Mouse (Mus musculus): ENCODE results near the gene Pfkm. TPM values are rescaled to one million over a fixed set of nuclear protein-coding genes. Genes with fewer than 3 reads are reported as not detected.

Pfkm gene
- polyA plus RNA-seq, 1 experiment from 2014 or later: 31.7 TPM

DNA sequence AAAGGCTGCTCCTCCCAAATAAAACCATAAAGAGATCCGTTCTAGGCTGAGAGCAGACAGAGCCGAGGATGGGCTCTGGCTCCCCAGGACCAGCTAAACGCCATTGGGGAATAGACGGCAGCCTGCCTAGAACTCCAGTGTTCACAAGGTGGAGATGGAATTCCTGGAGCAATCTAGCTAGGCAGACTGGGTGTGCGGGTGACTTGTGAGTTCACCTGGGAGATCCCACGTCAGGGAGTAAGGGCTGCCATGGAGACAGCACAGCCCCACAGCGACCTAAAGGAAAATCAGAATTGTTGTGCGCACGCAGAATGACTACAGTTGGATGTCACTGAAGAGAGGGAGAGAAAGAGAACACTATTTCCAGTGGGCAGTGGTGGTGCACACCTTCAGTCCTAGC lies 23.9 kb upstream of the Pfkm start:
- H3K9ac ChIP-seq (ENCODE audit: low read depth, low read length): no peak overlapping the region
- peaks cover 18% of the 10 kb centered on the region for H3K36me3 ChIP-seq (ENCODE audit: control insufficient read depth, insufficient read depth, low read length)
- H3K4me1 ChIP-seq (ENCODE audit: control insufficient read depth, insufficient read depth, low read length): no peaks in the 10 kb centered on the region
- H3K9me3 ChIP-seq (ENCODE audit: control insufficient read depth, low read length): no peaks in the 10 kb centered on the region
- no peak overlapping the region for H3K4me3 ChIP-seq (ENCODE audit: low read length)
- no peak overlapping the region for H3K4me2 ChIP-seq (ENCODE audit: low read depth, low read length)
- WGBS: 87% methylated on average over 9 of the region's 9 CpGs
- no peak for ATAC-seq
- H3K27me3 ChIP-seq (replicated peaks; ENCODE audit: control insufficient read depth, insufficient read depth, low read length): no peaks in the 10 kb centered on the region
- no peak overlapping the region for H3K27ac ChIP-seq (ENCODE audit: low read length)

DNA sequence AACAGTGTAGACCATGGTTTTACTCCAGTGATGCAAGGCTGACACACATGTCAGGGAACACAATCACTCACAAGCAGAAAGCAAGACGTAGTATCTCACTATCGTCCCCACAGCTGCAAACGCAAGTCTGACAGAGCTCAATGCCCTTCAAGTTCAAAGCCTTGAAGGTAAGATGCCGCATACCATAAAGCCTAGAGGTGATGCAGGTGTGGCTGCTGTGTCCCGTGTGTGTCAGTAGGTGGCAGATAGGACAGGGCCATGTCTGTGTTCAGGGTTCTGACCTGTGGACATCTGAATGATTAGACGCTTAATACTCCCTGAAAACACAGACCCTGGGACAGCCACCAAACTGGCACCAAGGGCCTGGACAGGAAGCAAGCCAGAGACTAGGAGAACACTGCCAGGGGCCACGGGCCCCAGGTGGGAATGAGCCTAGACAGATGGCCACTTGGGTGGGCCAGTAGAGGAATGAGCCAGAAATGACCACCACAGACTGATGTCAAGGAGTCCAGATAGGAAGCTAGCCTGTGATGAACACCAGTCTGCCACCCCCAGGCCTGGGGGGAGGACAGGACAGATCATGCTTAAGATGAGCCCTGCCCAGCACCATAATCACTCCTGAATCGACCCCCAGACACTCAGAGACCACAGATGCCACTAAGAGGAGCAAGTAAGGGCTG lies 22.7 kb upstream of the Pfkm start:
- no peak overlapping the region for H3K4me2 ChIP-seq (ENCODE audit: low read depth, low read length)
- no peaks in the 10 kb centered on the region for H3K4me1 ChIP-seq (ENCODE audit: control insufficient read depth, insufficient read depth, low read length)
- no peak for ATAC-seq
- no peak overlapping the region for H3K9ac ChIP-seq (ENCODE audit: low read depth, low read length)
- H3K36me3 ChIP-seq (ENCODE audit: control insufficient read depth, insufficient read depth, low read length): peaks cover 18% of the 10 kb centered on the region
- H3K27me3 ChIP-seq (replicated peaks; ENCODE audit: control insufficient read depth, insufficient read depth, low read length): no peaks in the 10 kb centered on the region
- no peaks in the 10 kb centered on the region for H3K9me3 ChIP-seq (ENCODE audit: control insufficient read depth, low read length)
- H3K27ac ChIP-seq (ENCODE audit: low read length): no peak overlapping the region
- no peak overlapping the region for H3K4me3 ChIP-seq (ENCODE audit: low read length)
- WGBS: 85% methylated on average over 8 of the region's 8 CpGs

DNA sequence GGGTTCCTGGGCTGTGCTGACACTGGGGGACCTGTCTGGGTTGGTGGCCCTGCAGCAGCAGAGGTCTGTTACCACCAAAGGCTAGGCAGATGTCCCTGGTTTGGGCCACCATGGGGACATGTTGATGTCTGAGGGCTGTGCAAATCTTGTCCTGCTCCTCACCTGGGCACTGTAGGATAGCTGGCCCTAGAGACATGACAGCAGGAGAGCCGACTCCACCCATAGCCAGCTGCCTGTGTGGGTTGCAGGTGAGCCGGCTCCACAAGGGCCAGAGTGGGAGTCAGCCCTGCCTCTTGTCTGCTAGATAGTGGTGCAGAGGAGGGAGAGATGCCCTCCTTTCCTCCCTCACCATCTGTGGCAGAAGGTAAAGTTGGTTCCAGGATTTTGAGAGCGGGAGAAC lies 22.0 kb upstream of the Pfkm start:
- WGBS: 82% methylated on average over 3 of the region's 3 CpGs
- Histone ChIP-seq H3K36me3 (ENCODE audit: control insufficient read depth, insufficient read depth, low read length) (peaks cover 15% of the 10 kb centered on the region), H3K9ac (ENCODE audit: low read depth, low read length) (no peak overlapping the region), H3K27me3 (replicated peaks; ENCODE audit: control insufficient read depth, insufficient read depth, low read length) (no peaks in the 10 kb centered on the region), H3K9me3 (ENCODE audit: control insufficient read depth, low read length) (no peaks in the 10 kb centered on the region), H3K27ac (ENCODE audit: low read length) (no peak overlapping the region), H3K4me3 (ENCODE audit: low read length) (no peak overlapping the region), H3K4me1 (ENCODE audit: control insufficient read depth, insufficient read depth, low read length) (no peaks in the 10 kb centered on the region), H3K4me2 (ENCODE audit: low read depth, low read length) (no peak overlapping the region)
- no peak for ATAC-seq

DNA sequence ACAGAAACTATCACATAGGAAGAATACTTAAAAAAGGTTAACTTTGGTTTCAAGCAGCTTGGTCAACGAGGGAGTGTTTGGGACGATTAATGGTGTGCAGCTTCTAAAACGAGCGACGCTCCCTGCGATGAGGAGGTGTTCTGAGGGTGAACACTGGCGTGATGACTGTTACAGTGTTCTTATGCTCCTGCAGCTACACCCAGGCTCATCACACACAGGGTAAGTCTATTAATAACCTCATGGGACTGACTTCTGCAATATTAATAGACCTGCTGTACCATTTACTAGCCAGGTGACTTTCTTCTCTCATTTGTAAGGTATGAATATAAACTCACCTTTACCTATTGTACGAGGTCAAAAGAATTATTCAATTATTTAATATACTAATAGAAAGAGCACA lies 17.9 kb upstream of the Pfkm start:
- H3K4me2 ChIP-seq (ENCODE audit: low read depth, low read length): no peak overlapping the region
- H3K27ac ChIP-seq (ENCODE audit: low read length): no peak overlapping the region
- ATAC-seq: no peak
- H3K27me3 ChIP-seq (replicated peaks; ENCODE audit: control insufficient read depth, insufficient read depth, low read length): no peaks in the 10 kb centered on the region
- H3K9me3 ChIP-seq (ENCODE audit: control insufficient read depth, low read length): no peaks in the 10 kb centered on the region
- peaks cover 13% of the 10 kb centered on the region; the same call in 1 of the 2 replicates for H3K36me3 ChIP-seq (ENCODE audit: control insufficient read depth, insufficient read depth, low read length)
- no peak overlapping the region for H3K4me3 ChIP-seq (ENCODE audit: low read length)
- H3K4me1 ChIP-seq (ENCODE audit: control insufficient read depth, insufficient read depth, low read length): no peaks in the 10 kb centered on the region
- no peak overlapping the region for H3K9ac ChIP-seq (ENCODE audit: low read depth, low read length)
- 93% methylated on average over 8 of the region's 8 CpGs for WGBS

DNA sequence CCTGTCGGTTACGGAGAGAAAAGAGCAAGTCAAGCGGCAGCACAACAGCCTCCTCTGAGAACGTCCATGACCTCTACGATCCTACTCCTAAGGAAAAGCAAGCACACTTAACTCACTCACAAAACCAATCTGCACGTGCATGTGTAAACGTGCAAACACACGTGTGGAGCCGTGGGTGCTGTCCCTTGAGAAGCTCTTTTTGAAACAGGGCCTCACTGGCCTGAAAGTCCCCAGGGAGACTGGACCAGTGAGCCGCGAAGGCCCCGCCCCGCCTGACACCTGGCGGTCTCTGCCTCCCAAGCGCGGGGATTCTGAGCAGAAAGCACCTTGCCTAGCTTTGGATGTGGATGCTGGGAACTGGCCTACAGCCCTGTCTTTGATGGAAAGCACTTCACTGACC lies 17.4 kb upstream of the Pfkm start:
- no peak overlapping the region for H3K9ac ChIP-seq (ENCODE audit: low read depth, low read length)
- no peak overlapping the region for H3K4me2 ChIP-seq (ENCODE audit: low read depth, low read length)
- no peaks in the 10 kb centered on the region for H3K9me3 ChIP-seq (ENCODE audit: control insufficient read depth, low read length)
- no peaks in the 10 kb centered on the region for H3K4me1 ChIP-seq (ENCODE audit: control insufficient read depth, insufficient read depth, low read length)
- no peak for ATAC-seq
- H3K27me3 ChIP-seq (replicated peaks; ENCODE audit: control insufficient read depth, insufficient read depth, low read length): no peaks in the 10 kb centered on the region
- H3K27ac ChIP-seq (ENCODE audit: low read length): no peak overlapping the region
- no peak overlapping the region for H3K4me3 ChIP-seq (ENCODE audit: low read length)
- H3K36me3 ChIP-seq (ENCODE audit: control insufficient read depth, insufficient read depth, low read length): peaks cover 11% of the 10 kb centered on the region; the same call in 1 of the 2 replicates
- 89% methylated on average over 16 of the region's 16 CpGs for WGBS

DNA sequence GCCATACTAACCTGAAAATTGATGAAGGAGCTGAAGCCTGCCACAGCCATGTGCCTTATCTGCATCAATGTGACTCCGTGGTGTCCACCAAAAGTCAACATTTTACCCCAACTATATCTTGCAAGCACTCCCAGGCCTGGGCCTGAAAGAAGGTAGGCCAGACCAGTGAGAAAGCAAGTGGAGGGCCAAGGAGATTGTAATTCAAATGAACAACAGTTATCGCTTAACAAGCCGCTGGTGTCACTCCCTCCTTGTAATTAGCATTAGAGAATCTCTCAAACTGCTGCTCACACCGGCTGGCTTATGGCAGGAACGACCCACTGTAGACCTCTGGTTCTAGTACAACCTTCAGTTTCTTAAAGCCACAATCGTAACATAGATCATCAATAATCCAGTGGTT lies 15.5 kb upstream of the Pfkm start:
- Histone ChIP-seq H3K4me3 (ENCODE audit: low read length) (no peak overlapping the region), H3K27me3 (replicated peaks; ENCODE audit: control insufficient read depth, insufficient read depth, low read length) (no peaks in the 10 kb centered on the region), H3K4me2 (ENCODE audit: low read depth, low read length) (no peak overlapping the region), H3K36me3 (ENCODE audit: control insufficient read depth, insufficient read depth, low read length) (0 out of 2 replicates have a peak, but pooled peaks cover 5% of the 10 kb centered on the region), H3K27ac (ENCODE audit: low read length) (no peak overlapping the region), H3K9ac (ENCODE audit: low read depth, low read length) (no peak overlapping the region), H3K9me3 (ENCODE audit: control insufficient read depth, low read length) (no peaks in the 10 kb centered on the region), H3K4me1 (ENCODE audit: control insufficient read depth, insufficient read depth, low read length) (no peaks in the 10 kb centered on the region)
- no peak for ATAC-seq
- WGBS: 90% methylated on average over 6 of the region's 6 CpGs

DNA sequence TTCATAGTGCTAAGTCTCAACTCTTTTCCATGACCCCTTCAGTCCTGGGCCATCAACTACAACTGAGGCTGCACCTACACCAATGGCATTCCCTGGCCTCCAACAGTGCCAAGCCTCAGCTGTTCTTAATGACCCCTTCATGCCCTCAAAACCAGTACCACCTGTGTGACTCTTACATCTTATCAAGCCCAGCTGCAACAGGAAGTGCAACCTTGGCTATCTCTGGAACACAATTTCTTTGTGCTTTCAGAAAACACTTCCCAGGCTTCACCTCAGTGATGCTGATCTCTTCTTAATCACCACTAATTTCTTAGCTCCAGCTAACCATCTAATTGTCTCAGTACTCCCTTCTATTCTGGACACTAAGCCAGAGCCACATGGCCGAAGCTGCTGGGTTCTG lies 3.5 kb upstream of the Pfkm start:
- H3K27me3 ChIP-seq (replicated peaks; ENCODE audit: control insufficient read depth, insufficient read depth, low read length): no peaks in the 10 kb centered on the region
- H3K4me1 ChIP-seq (ENCODE audit: control insufficient read depth, insufficient read depth, low read length): peaks cover 6% of the 10 kb centered on the region
- H3K4me3 ChIP-seq (ENCODE audit: low read length): no peak overlapping the region
- 0 out of 2 replicates have a peak, but pooled peaks cover 4% of the 10 kb centered on the region for H3K36me3 ChIP-seq (ENCODE audit: control insufficient read depth, insufficient read depth, low read length)
- ATAC-seq: no peak
- H3K9me3 ChIP-seq (ENCODE audit: control insufficient read depth, low read length): no peaks in the 10 kb centered on the region
- no peak overlapping the region for H3K4me2 ChIP-seq (ENCODE audit: low read depth, low read length)
- no peak overlapping the region for H3K27ac ChIP-seq (ENCODE audit: low read length)
- H3K9ac ChIP-seq (ENCODE audit: low read depth, low read length): no peak overlapping the region
- WGBS: 97% methylated on average over 1 of the region's 1 CpGs

DNA sequence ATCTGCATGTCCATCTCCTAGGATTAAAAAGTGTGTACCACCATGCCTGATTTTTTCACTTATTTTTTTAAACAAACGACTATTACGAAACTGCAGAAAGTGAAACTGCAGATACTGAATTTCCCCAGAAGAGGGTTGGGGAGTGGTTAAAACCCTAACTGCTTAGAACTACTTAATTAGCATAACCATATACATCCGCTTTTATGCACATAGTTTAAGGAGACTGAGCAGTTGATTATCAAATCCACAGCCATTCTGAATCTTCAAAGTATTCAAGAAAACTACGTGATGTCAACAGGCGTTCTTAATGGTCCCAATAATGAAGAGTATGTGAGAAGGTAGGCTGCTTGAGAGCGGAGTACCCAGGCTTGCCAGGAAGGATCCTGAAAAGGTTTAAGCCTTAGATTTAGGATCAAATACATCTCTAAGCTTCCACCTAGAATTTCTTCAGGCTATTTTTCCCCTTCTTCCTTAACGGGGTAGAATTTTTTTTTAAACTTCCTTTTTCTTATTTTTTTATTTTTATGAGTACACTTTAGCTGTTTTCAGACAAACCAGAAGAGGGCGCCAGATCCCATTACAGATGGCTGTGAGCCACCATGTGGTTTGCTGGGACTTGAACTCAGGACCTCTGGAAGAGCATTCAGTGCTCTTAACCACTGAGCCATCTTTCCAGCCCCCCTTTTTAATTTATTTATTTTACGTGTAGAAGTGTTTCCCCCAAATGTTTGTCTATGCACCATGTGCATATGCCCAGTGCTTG lies 2.8 kb upstream of the Pfkm start:
- H3K4me1 ChIP-seq (ENCODE audit: control insufficient read depth, insufficient read depth, low read length): peaks cover 6% of the 10 kb centered on the region
- H3K36me3 ChIP-seq (ENCODE audit: control insufficient read depth, insufficient read depth, low read length): 0 out of 2 replicates have a peak, but pooled peaks cover 4% of the 10 kb centered on the region
- H3K9me3 ChIP-seq (ENCODE audit: control insufficient read depth, low read length): no peaks in the 10 kb centered on the region
- no peak overlapping the region for H3K4me2 ChIP-seq (ENCODE audit: low read depth, low read length)
- H3K4me3 ChIP-seq (ENCODE audit: low read length): no peak overlapping the region
- H3K27ac ChIP-seq (ENCODE audit: low read length): no peak overlapping the region
- 74% methylated on average over 9 of the region's 9 CpGs for WGBS
- no peaks in the 10 kb centered on the region for H3K27me3 ChIP-seq (replicated peaks; ENCODE audit: control insufficient read depth, insufficient read depth, low read length)
- no peak overlapping the region for H3K9ac ChIP-seq (ENCODE audit: low read depth, low read length)
- no peak for ATAC-seq

DNA sequence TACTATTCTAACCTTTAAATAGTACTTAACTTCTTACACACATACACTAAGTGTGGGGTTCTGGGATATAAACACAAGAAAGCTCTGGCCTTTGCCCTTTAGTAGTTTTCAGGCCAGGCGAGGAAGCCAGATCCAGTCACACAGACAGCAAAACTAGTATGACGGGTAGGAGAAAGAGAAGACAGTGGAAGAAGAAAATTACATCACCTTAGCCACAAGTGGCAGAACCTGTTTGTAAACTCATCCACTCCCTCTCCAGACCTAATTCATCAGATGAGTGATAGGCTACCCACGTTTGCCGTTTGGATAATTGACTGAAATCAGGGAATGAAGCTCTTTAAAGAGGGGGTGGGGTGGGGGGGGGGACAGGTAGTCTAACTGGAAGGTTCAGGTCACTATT lies 548 bp upstream of the Pfkm start:
- Histone ChIP-seq H3K4me1 (ENCODE audit: control insufficient read depth, insufficient read depth, low read length) (peaks cover 6% of the 10 kb centered on the region), H3K9me3 (ENCODE audit: control insufficient read depth, low read length) (no peaks in the 10 kb centered on the region), H3K27ac (ENCODE audit: low read length) (no peak overlapping the region), H3K36me3 (ENCODE audit: control insufficient read depth, insufficient read depth, low read length) (no peaks in the 10 kb centered on the region), H3K4me2 (ENCODE audit: low read depth, low read length) (peak overlapping the region; percentile 62), H3K27me3 (replicated peaks; ENCODE audit: control insufficient read depth, insufficient read depth, low read length) (no peaks in the 10 kb centered on the region), H3K4me3 (ENCODE audit: low read length) (peak overlapping the region; percentile 89), H3K9ac (ENCODE audit: low read depth, low read length) (no peak overlapping the region)
- 17% methylated on average over 4 of the region's 4 CpGs for WGBS
- ATAC-seq: peak; percentile 17
